Comparison of ENCODE assay signal across 21 mouse cellular contexts in the genomic region with DNA sequence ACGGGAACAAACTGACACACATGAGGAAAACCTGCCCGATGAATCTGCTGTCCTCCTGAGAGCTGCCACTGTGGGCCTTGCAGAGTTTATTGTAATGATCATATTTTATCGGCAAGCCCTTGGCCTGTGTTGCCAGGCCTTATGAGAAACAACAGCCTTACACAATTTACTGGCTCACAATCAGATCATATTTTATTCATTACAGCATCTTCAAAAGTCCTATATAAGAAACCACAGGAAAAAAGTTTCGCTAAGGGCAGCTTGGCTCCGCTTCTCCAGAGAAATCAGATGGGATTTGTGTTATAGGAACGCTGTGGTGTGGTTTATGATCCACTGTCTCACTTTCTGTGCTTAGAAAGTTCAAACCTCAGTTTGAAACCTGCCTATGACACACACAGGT. TPM values are rescaled to one million over a fixed set of nuclear protein-coding genes. Genes with fewer than 3 reads are reported as not detected.
A peak's percentile ranks its signal among the peaks of the same experiment; 100 is the strongest.
DNase-seq lines count a peak whose midpoint lies in the region; ATAC-seq and TF ChIP-seq lines count a peak whose summit lies in the region.
"Had no signal": no experiment of that assay in that cellular context is flagged by ENCODE, and none has a peak within 500 bp of the region (broad histone marks: within the 10 kb centered on the region; RNA-seq: fewer than 3 reads in every experiment).

No protein-coding gene starts in this region.

- H3K4me3 ChIP-seq in layer of hippocampus, adult 2 months = no peak overlapping the region
- no peak overlapping the region for H3K4me3 ChIP-seq in embryonic facial prominence, embryonic 13.5 days
- no peak overlapping the region for H3K4me3 ChIP-seq in limb, embryonic 14.5 days (replicated peaks; ENCODE audit: low read length)
- H3K4me3 ChIP-seq: heart, adult 2 months; left cerebral cortex, adult 2 months; liver, embryonic 15.5 days had no signal

- H3K27me3 ChIP-seq in embryonic facial prominence, embryonic 13.5 days = no peaks in the 10 kb centered on the region
- H3K27me3 ChIP-seq in limb, embryonic 14.5 days (ENCODE audit: control insufficient read depth, insufficient read depth, low read length) = no peaks in the 10 kb centered on the region
- H3K27me3 ChIP-seq: liver, embryonic 15.5 days had no signal

- no peaks in the 10 kb centered on the region for H3K36me3 ChIP-seq in embryonic facial prominence, embryonic 13.5 days
- H3K36me3 ChIP-seq in limb, embryonic 14.5 days (ENCODE audit: control insufficient read depth, insufficient read depth, low read length) = no peaks in the 10 kb centered on the region
- H3K36me3 ChIP-seq: G1E; liver, embryonic 15.5 days had no signal

- ATAC-seq in embryonic facial prominence, embryonic 13.5 days (ENCODE audit: insufficient number of reproducible peaks, insufficient read depth, low FRiP score, low TSS enrichment, low read depth) = no peak
- no peak for ATAC-seq in limb, embryonic 14.5 days (ENCODE audit: low FRiP score, low read depth)

- intact Hi-C loops in heart, postnatal 10 days (cut with DNase I) = no loop called here
- intact Hi-C loops in left cerebral cortex, postnatal 36 days (cut with DNase I) = no loop called here

- no peak overlapping the region for H3K9ac ChIP-seq in embryonic facial prominence, embryonic 13.5 days
- H3K9ac ChIP-seq in limb, embryonic 14.5 days (ENCODE audit: low read depth, low read length, severe bottlenecking) = no peak overlapping the region
- H3K9ac ChIP-seq: liver, embryonic 15.5 days had no signal

- no peaks in the 10 kb centered on the region for H3K9me3 ChIP-seq in embryonic facial prominence, embryonic 13.5 days
- H3K9me3 ChIP-seq in limb, embryonic 14.5 days (ENCODE audit: control insufficient read depth, low read length) = no peaks in the 10 kb centered on the region
- H3K9me3 ChIP-seq: G1E; liver, embryonic 15.5 days had no signal

- TF ChIP-seq CTCF in layer of hippocampus, adult 2 months (conservative IDR thresholded peaks at IDR 0.05) = no peak

- TF ChIP-seq POLR2A in limb, embryonic 14.5 days (IDR thresholded peaks at IDR 0.05; ENCODE audit: borderline replicate concordance, extremely low read depth, insufficient read depth, insufficient read length) = no peak

- WGBS in embryonic facial prominence, embryonic 13.5 days = 50% methylated on average over 6 of the region's 6 CpGs
- WGBS in limb, embryonic 14.5 days = 59% methylated on average over 6 of the region's 6 CpGs

- H3K4me1 ChIP-seq in embryonic facial prominence, embryonic 13.5 days = peaks cover 31% of the 10 kb centered on the region
- peaks cover 33% of the 10 kb centered on the region for H3K4me1 ChIP-seq in limb, embryonic 14.5 days (ENCODE audit: control insufficient read depth, insufficient read depth, low read length)
- H3K4me1 ChIP-seq: liver, embryonic 15.5 days had no signal

- DNase-seq in heart, adult 11 months = peak; percentile 78
- DNase-seq in heart, postnatal 10 days = no peak
- DNase-seq in layer of hippocampus, adult 2 months (ENCODE audit: low spot score in 2 of 2) = no peak
- DNase-seq in layer of hippocampus, postnatal 25 days (ENCODE audit: extremely low spot score in 1 of 2, low spot score in 1 of 2) = no peak
- DNase-seq in limb, embryonic 14.5 days (ENCODE audit: low spot score) = peak; percentile 37
- DNase-seq in left cerebral cortex, postnatal 36 days (ENCODE audit: low spot score in 2 of 2) = no peak
- no peak for DNase-seq in spleen, postnatal 10 days (ENCODE audit: low spot score in 2 of 2)
- DNase-seq: cerebellum, adult 18-20 months; cerebellum, postnatal 25 days; embryo, embryonic 11 days; heart, adult 2 months; heart, postnatal 4 days; lung, postnatal 10 days; thymus, postnatal 25 days had no signal

- peak overlapping the region; percentile 66; the same call in 1 of the 2 replicates for H3K27ac ChIP-seq in layer of hippocampus, adult 2 months
- H3K27ac ChIP-seq in embryonic facial prominence, embryonic 13.5 days = peak overlapping the region; percentile 85
- 0 out of 2 replicates have a peak overlapping the region, but pooled peaks have one; percentile 79 for H3K27ac ChIP-seq in limb, embryonic 14.5 days (replicated peaks; ENCODE audit: low read depth, low read length)
- H3K27ac ChIP-seq: kidney, postnatal 0 days; left cerebral cortex, adult 2 months; liver, embryonic 15.5 days had no signal

- H3K4me2 ChIP-seq in embryonic facial prominence, embryonic 13.5 days = no peak overlapping the region
- H3K4me2 ChIP-seq in limb, embryonic 14.5 days (replicated peaks; ENCODE audit: low read depth, low read length, severe bottlenecking) = no peak overlapping the region
- H3K4me2 ChIP-seq: liver, embryonic 15.5 days had no signal

RNA-seq across cellular contexts. Expression of a gene that starts 42.0 kb away (rescaled TPM):
- under 1 TPM; 0.14 to 0.20 TPM for total RNA-seq in heart, postnatal 10 days (2021)
- 1 to 10 TPM; 2.5 to 3.4 TPM for total RNA-seq in layer of hippocampus, adult 2 months (2021)
- total RNA-seq in layer of hippocampus, postnatal 25 days (2021) = 1 to 10 TPM; 3.5 to 4.3 TPM
- polyA plus RNA-seq in embryonic facial prominence, embryonic 13.5 days (2015; fragmentation: Nextera tagmentation; extraction: Ambion mirVana) = 1.1 and 1.2 TPM in 2 replicates
- polyA plus RNA-seq in limb, embryonic 14.5 days (2012; rRNA removed) = 1.6 and 2.2 TPM in 2 replicates
- polyA plus RNA-seq in limb, embryonic 14.5 days (2014; fragmentation: Nextera tagmentation; extraction: Ambion mirVana) = 0.98 and 1.0 TPM in 2 replicates
- 1 to 10 TPM; 3.5 to 4.8 TPM for total RNA-seq in left cerebral cortex, postnatal 36 days (2021)
- total RNA-seq: heart, postnatal 4 days; megakaryocyte progenitor cell, adult 5-6 weeks; monocyte, adult 5-6 weeks had no signal
- polyA plus RNA-seq: G1E had no signal

Comparison
In these comparisons a context has a peak if more than half of its experiments do, and no peak if none do; other contexts are left out.
1. DNase-seq: peak in heart, adult 11 months (single experiment) and limb, embryonic 14.5 days (single experiment); none in heart, postnatal 10 days (0 of 2), layer of hippocampus, adult 2 months (0 of 2), layer of hippocampus, postnatal 25 days (0 of 2), left cerebral cortex, postnatal 36 days (0 of 2) and spleen, postnatal 10 days (0 of 2).
2. Peak in every context shown above with its lines, with median percentiles within 50 percentile points of each other: H3K27ac ChIP-seq.